Mouse (Mus musculus): ENCODE measurements around the gene Foxn3.

Foxn3 gene

GRCm38 (mm10) chr12:99390429-99390828 is 173.0 kb downstream of the Foxn3 start:
- DNase-seq (ENCODE audit: low read depth, low spot score) = no peak

- DNase-seq (ENCODE audit: low read depth, low spot score) = no peak
These were observed 174.1 kb downstream of the Foxn3 start for GRCm38 (mm10) chr12:99389244-99389643.

- no peak for DNase-seq (ENCODE audit: low read depth, low spot score)
These were observed 177.2 kb downstream of the Foxn3 start for GRCm38 (mm10) chr12:99385897-99386834.

GRCm38 (mm10) chr12:99385073-99385472 is 178.3 kb downstream of the Foxn3 start:
- DNase-seq (ENCODE audit: low read depth, low spot score) = peak; percentile 29

GRCm38 (mm10) chr12:99381317-99381716 is 182.1 kb downstream of the Foxn3 start:
- DNase-seq (ENCODE audit: low read depth, low spot score) = no peak

- no peak for DNase-seq (ENCODE audit: low read depth, low spot score)
These were observed 182.5 kb downstream of the Foxn3 start for GRCm38 (mm10) chr12:99380855-99381262.

- DNase-seq (ENCODE audit: low read depth, low spot score) = no peak
These were observed 183.3 kb downstream of the Foxn3 start for GRCm38 (mm10) chr12:99380124-99380523.

GRCm38 (mm10) chr12:99378284-99378683 is 185.1 kb downstream of the Foxn3 start:
- no peak for DNase-seq (ENCODE audit: low read depth, low spot score)

- no peak for DNase-seq (ENCODE audit: low read depth, low spot score)
These were observed 185.7 kb downstream of the Foxn3 start for GRCm38 (mm10) chr12:99377705-99378104.

- DNase-seq (ENCODE audit: low read depth, low spot score) = peak; percentile 62
These were observed 186.3 kb downstream of the Foxn3 start for GRCm38 (mm10) chr12:99377069-99377468.

- DNase-seq (ENCODE audit: low read depth, low spot score) = no peak
These were observed 187.4 kb downstream of the Foxn3 start for GRCm38 (mm10) chr12:99375878-99376454.

- no peak for DNase-seq (ENCODE audit: low read depth, low spot score)
These were observed 188.0 kb downstream of the Foxn3 start for GRCm38 (mm10) chr12:99375426-99375825.

GRCm38 (mm10) chr12:99374099-99374600 is 189.2 kb downstream of the Foxn3 start:
- no peak for DNase-seq (ENCODE audit: low read depth, low spot score)

- no peak for DNase-seq (ENCODE audit: low read depth, low spot score)
These were observed 189.8 kb downstream of the Foxn3 start for GRCm38 (mm10) chr12:99373584-99373983.

- DNase-seq (ENCODE audit: low read depth, low spot score) = no peak
These were observed 191.9 kb downstream of the Foxn3 start for GRCm38 (mm10) chr12:99371500-99371899.

GRCm38 (mm10) chr12:99368251-99368650 is 195.1 kb downstream of the Foxn3 start:
- DNase-seq (ENCODE audit: low read depth, low spot score) = no peak

- DNase-seq (ENCODE audit: low read depth, low spot score) = no peak
These were observed 197.4 kb downstream of the Foxn3 start for GRCm38 (mm10) chr12:99365999-99366398.

- no peak for DNase-seq (ENCODE audit: low read depth, low spot score)
These were observed 199.2 kb downstream of the Foxn3 start for GRCm38 (mm10) chr12:99364201-99364600.

- no peak for DNase-seq (ENCODE audit: low read depth, low spot score)
These were observed 200.4 kb downstream of the Foxn3 start for GRCm38 (mm10) chr12:99363024-99363423.

- DNase-seq (ENCODE audit: low read depth, low spot score) = no peak
These were observed 201.6 kb downstream of the Foxn3 start for GRCm38 (mm10) chr12:99361752-99362132.

- no peak for DNase-seq (ENCODE audit: low read depth, low spot score)
These were observed 202.2 kb downstream of the Foxn3 start for GRCm38 (mm10) chr12:99360958-99361751.

- no peak for DNase-seq (ENCODE audit: low read depth, low spot score)
These were observed 204.7 kb downstream of the Foxn3 start for GRCm38 (mm10) chr12:99358698-99359097.

All from 3T3-L1 (cell line).